Mouse (Mus musculus) 3T3-L1 (cell line): ENCODE measurements around the gene Gbp8.
"Not testable (repeated sequence)": the region's sequence is repeated elsewhere in the genome, so short reads cannot be mapped to it uniquely, and the experiment has no call there.

Experiments
- DNase-seq: peaks from one replicate; pipeline ENCODE4 v3.0.0-alpha.2; 2015; ENCODE audit warnings: low read depth, low spot score

The Gbp8 gene

DNA sequence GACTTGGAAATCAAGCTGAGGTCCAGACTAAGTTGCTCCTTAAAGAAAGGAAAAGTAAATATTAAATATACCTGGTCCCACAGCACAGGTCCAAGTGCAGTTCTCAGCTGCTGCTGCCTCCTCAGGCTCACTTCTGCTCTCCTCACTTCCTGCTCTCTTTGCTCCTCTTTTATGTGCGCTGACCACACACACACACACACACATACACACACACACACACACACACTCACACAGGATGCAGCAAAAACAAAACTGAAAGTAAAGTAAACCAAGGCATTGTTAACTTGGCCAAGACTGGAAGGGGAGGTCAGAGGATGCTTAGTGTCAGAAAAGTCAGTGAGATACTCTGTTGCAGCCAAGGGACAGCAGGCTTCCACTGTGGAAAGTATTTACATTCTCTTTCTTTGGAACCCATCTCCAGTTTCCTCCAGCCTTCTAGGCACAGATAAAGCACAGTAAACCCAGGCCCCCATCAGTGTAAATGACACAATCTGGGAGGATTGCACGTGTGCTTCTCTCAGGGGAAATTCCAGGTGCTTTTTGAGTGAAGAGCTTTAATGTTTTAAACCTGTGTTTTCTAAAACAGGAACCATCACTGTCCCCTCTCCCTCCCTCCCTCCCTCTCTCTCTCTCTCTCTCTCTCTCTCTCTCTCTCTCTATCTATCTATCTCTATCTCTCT is at the start of gene Gbp8, which contains the start of the genes Gbp9 and Gbp4:
Gene Gbp8, minus strand, starts transcription at position 132 of the 680 bp plus-strand sequence.
Gene Gbp9, minus strand, starts transcription at position 131 of the 680 bp plus-strand sequence.
Gene Gbp4, minus strand, starts transcription at position 178 of the 680 bp plus-strand sequence.
- DNase-seq: peak; percentile 45

- DNase-seq: no peak
These were observed 42.1 kb upstream of the Gbp8 start for GRCm38 (mm10) chr5:105181446-105181845.

DNA sequence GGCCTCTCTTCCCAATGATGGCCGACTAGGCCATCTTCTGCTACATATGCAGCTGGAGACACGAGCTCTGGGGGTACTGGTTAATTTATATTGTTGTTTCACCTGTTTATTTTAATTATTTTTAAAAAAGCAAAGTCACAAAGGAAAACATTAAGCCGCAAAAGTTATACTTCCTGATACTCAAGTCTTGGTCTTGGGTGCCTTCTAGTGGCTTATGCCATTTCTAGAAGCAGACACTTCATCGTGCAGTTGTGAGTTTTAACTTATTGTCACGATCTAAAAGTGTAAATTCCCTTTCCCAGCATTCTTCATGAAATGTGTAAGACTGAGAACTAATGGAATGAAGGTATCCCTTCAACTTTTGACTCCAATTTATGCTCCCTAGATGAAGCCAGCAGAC is 17.2 kb upstream of the Gbp8 start:
- no peak for DNase-seq

DNA sequence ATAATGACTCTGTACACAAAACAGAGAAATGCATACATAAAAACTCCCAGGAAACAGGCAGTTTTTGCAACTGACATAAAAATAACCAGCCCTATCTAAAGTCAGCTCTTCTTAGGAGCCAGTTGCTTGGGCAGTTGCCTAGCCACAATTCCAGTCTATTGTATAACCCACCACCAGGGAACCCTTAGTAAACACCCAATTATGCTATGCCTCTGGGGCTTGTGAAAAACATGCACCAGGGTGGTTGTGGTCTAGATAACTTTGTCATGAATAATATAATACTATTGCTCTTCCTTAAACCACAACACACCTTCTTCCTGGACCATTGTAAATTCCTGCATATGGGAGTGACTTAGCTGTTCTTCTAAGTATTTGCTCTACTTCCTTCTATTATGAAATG is 14.7 kb upstream of the Gbp8 start:
- peak; percentile 81 for DNase-seq

DNA sequence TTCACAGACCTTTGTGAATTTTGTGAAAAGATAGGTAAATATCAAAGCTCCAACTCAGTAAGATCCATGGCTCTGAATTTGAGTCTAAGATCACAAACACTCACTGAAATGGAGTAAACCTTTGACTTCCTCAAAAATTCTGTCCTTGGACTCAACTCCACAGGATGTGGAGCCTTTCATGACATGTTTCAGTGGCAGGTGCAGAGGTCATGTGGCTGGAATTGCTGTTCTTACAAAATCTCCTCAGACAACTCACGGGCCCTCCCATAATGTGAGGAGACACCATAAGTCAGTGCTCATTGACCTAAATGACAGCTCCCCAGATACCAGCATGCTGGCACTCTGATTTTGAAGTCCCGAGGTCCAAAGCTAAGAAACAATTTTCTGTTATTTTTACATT is 8.7 kb upstream of the Gbp8 start:
- not testable (repeated sequence) for DNase-seq

- DNase-seq: no peak
These were observed 7.1 kb upstream of the Gbp8 start for GRCm38 (mm10) chr5:105146447-105146846.

GRCm38 (mm10) chr5:105145731-105146130 is 6.4 kb upstream of the Gbp8 start:
- peak; percentile 13 for DNase-seq

GRCm38 (mm10) chr5:105140089-105140810 is 910 bp upstream of the Gbp8 start:
- not testable (repeated sequence) for DNase-seq

DNA sequence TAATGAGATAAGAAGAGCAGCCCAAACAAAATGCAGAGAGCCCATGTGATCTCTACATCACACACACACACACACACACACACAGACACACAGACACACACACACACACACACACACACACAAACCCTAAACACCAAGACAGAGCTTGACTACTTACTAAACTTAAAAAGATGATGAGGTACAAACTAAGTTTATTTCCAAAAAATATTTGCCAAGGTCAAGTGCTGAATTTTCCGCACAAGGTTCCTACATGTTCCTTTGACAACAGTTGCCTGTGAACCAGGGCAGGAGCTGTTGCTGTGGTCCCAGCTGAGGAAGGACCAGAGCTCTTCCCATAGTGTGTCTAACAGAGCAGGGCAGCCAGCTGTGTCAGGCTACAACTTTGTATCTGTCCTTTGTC is 434 bp downstream of the Gbp8 start:
- DNase-seq: no peak

- DNase-seq: not testable (repeated sequence)
These were observed 2.5 kb downstream of the Gbp8 start for GRCm38 (mm10) chr5:105136706-105137304.

GRCm38 (mm10) chr5:105121731-105122130 is 17.6 kb downstream of the Gbp8 start:
- not testable (repeated sequence) for DNase-seq

DNA sequence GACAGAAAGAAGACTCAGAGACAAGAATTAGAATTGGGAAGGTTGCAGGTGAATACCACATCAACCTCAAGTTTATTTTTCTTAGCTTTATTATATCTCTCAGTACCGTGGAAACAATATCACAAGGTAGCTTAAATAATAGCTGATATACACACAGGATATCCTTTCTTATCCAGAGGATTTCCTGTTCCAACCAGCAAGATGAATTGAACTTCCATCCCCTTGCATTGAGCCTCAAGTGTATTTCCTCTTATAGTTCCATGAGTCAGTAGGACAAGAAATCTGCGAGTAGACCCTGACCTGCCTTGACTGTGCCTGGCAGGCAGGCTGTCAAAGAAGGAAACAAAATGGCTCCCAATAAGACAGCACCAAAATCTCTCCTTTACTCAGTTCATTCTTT is 23.6 kb downstream of the Gbp8 start:
- DNase-seq: no peak

- no peak for DNase-seq
These were observed 24.6 kb downstream of the Gbp8 start for GRCm38 (mm10) chr5:105114696-105115095.

DNA sequence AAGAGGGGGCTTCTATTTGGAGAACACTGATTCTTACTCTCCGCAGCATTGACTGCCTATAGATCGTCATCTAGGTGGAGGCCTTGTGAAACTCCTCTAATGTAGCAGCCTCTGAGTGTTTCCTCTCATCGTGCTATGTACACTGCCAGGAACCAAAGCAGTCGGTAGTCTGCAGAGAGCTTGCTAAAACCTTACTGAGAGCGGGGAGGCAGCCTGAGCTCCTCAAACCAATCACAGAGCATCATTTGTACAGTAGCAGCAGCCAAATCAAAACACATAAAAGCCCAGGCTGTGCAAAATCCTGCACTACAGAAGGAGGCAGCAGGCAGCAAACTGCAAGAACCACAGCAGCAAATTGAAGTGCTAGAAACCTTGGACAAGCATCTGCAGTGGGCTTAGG is 25.7 kb downstream of the Gbp8 start:
- no peak for DNase-seq

DNA sequence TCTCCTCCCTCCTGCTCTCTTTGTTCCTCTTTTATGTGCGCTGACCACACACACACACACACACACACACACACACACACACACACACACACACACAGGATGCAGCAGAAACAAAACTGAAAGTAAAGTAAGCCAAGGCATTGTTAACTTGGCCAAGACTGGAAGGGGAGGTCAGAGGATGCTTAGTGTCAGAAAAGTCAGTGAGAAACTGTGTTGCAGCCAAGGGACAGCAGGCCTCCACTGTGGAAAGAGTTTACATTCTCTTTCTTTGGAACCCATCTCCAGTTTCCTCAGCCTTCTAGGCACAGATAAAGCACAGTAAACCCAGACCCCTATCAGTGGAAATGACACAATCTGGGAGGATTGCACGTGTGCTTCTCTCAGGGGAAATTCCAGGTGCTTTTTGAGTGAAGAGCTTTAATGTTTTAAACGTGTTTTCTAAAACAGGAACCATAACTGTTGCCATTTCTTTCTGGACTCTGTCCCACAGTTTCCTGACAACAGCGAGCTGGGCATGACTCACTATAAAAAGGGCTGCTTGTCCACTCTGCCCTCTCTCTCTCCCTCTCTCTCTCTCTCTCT is 29.0 kb downstream of the Gbp8 start:
- peak; percentile 67 for DNase-seq

GRCm38 (mm10) chr5:105109775-105110174 is 29.6 kb downstream of the Gbp8 start:
- DNase-seq: peak; percentile 27

- peak; percentile 4 for DNase-seq
These were observed 33.7 kb downstream of the Gbp8 start for GRCm38 (mm10) chr5:105105689-105106088.

- no peak for DNase-seq
These were observed 57.4 kb downstream of the Gbp8 start for GRCm38 (mm10) chr5:105081900-105082299.

- not testable (repeated sequence) for DNase-seq
These were observed 71.0 kb downstream of the Gbp8 start for GRCm38 (mm10) chr5:105068356-105068755.

- DNase-seq: not testable (repeated sequence)
These were observed 74.9 kb downstream of the Gbp8 start for GRCm38 (mm10) chr5:105064443-105064842.

- DNase-seq: no peak
These were observed 76.0 kb downstream of the Gbp8 start for GRCm38 (mm10) chr5:105063321-105063720.

DNA sequence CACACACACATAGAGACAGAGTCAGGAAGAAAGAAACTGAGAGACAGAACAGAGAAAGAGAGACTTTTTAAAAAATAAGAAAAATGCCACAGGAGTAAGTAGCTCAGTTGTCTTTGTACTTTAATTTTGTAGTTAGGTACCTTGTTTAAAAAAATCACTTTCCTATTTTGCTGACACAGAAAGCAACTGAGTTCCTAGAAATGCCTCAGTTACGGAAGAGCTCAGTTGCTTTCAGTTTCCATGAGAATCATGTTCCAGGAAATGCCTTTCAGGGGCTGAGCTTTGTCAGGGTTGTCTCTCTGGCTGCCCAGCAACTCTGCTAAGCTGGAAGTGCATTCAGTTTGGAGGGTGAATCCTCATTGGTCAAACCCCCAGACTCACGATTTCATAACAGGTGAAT is 76.9 kb downstream of the Gbp8 start:
- DNase-seq: not testable (repeated sequence)
